Mouse (Mus musculus) left cerebral cortex, postnatal 10 days (tissue): ENCODE results near the gene Degs2. TPM values are rescaled to one million over a fixed set of nuclear protein-coding genes. Genes with fewer than 3 reads are reported as not detected.

Experiments used
- DNase-seq, 2 experiments: peaks; one replicate each; pipeline ENCODE4 v3.0.0; 2021 to 2022; ENCODE audit warnings: low spot score in 2 of 2, mixed read lengths in 1 of 2; ENCODE audit errors: extremely low spot score in 1 of 2
- intact Hi-C: fragments of 180-260 bp; cut with DNase I; formaldehyde crosslinking; loops from one replicate; pipeline ENCODE4 v1.15.1; 2025
- total RNA-seq, 2 experiments: library from RNA; stranded (reverse); gene quantifications; 2 replicates each; pipeline ENCODE4 v1.2.3; 2021

The Degs2 gene
- total RNA-seq, 2 experiments from 2014 or later, result 0.49 to 0.63 TPM

DNA sequence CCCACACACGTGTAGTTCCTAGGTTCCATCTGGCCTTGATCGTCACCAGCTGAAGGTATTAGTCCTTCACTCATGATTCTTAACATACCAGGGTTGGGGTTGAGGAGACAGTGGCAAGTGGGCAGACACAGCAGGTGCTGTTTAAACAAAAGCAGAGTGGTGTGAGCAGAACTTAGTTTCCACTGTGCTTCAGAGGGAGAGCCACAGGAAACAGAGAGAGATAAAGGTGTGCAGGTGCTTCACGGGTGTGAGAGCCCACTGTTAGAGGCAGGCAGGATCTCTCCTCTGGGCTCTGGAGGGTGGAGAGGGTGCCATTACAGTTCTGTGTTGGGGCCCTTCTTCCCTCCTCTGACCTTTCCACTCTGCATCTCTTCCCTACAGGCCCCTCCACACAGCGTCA lies 29.2 kb downstream of the Degs2 start:
- no peak for DNase-seq
- intact Hi-C loops, result no loop called here

DNA sequence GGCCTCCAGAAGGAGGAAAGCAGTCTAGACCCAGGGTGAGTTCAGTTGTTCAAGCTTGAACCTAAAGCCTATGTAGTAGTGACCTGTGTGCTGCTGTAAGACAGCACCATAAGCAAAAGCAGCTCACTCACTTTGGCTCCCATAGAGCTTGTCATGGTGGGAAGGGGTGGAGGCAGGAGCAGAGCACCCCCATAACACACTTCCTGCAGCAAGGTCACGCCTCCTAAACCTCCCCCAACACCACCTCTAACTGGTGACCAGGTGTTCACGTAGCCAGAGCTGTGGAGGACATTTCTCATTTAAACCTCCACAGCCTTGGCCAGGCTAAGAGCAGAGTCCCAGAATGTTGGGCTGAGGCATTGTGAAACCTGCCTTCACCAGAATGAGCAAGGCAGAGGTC lies 30.6 kb downstream of the Degs2 start:
- no peak for DNase-seq
- intact Hi-C loops, result no loop called here

DNA sequence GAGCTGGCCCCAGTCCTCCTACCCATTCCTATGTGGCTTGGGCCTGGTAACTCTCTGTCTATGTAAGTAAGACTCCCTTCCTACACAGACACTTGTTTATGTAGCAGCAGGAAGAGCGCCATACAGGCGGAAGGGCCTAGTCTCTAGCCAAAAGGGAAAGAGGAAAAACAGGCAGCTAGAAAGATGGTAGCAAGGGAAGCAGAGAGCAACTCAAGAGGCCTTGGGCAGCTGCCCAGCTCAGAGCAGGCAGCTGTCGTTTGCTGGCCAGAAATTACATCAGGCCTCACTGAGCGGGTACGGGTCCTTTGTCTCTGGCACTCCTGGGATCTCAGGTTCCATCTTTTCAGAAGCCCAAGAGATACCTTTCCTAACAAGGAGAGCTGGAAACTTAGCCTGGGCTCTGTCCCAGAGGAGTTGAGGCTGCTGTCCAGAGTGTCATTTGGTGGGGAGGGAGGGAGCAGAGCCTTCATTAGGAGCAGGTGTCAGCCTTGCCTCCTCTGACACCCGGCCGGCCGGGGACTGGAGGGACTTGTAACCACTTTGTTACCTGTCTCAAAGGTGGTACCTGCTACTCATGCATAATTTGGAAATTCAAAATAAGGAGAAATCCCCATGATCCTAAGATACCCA lies 33.4 kb downstream of the Degs2 start:
- intact Hi-C loops, result loop anchor here (5.0 kb wide), 1 partner anchor 111 kb away; no protein-coding TSS in a partner anchor
- no peak for DNase-seq

DNA sequence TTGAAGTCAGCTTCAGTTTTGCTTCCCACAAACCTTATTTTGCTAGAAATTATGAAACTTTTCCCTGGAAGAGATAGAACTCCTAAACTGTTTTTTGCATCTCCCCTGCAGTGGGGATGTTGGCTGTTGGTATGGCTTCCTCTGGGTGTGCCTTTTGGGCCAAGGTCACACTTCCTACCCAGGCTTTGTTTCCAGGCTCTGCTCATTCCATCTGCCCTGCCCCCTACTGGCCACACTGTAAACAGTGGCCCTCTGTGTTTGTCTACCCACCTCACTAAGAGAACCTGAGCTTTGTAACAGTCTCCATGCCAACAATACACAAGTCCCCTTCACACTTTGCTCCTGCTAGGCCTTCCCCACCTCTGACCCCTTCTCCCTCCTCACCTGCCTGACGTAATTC lies 44.8 kb downstream of the Degs2 start:
- DNase-seq, result peak in 1 of 2 experiments; percentile 63
- intact Hi-C loops, result loop anchor here (5.0 kb wide), 1 partner anchor 45 kb away; no protein-coding TSS in a partner anchor

DNA sequence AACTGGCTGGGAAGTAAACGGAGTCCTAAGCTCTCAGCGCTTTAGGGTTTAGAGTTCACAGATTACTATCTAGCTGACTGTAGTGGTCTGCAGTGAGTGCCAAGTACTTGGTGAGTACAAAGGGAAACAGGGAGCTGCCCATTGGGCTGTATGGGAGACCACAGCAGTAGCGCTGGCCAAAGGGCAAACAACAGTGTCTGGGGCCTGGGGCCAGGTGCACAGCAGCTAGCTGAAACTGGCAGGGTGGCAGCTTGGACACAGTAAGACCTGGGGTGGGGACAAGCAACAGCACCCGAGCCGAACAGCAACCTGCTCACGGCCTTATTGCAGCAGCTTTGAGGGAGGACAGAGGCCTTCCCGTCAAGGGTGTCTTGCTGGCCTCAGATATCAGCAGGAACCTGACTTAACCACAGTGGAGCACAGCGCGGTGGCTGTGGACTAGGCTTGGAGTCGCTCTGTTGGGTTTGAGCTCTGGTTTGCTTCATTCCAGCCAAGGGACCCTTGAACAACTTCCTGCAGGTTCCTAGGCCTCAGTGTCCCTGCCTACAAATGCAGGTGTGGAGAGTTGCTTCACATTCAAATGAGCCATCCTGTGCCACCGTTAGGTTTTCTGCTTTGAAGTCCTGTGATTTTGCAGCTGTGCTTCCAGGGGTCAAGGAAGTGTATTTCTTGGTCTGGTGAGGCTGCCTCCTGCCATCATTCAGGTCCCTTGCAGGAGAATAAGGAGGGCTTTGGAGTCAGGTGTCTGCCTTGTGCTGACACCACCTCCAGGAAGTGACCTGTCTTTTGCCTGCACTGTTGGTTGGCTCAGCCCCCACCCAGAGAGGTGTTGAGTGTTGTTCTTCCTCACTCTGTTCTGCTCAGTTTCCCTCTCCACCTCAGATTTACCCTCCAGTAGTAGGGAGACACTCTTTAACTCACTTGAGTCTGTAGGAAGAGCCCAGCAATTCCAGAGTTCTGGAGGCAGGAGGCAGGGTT lies 48.5 kb downstream of the Degs2 start:
- intact Hi-C loops, result no loop called here

DNA sequence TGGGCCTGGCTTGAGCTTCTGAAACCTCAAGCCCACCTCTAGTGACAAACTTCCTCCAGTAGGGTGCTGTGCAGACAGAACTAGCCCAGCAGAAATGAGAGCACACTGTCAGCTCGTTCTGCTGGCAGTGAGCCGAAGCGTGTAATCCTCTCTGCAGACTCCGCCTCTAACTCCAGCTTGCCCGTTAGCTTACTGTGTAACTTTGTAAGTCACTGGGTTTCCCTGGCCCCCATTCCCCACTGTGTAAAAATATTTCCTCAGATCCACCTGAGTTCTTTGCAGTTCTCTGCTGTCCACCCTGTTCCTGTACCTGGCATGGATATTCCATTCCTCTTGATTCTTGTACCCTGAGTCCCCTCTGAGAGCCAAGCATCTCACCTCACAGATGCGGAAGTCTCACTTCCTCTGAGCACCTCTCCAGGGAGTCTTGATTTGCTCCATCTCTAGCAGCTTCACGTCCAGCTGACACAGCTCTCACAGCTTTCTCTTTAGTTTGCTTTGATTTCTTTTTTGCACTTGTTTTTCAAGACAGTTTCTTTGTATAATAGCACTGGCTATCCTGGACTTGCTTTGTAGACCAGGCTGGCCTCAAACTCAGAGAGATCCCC lies 51.0 kb downstream of the Degs2 start:
- DNase-seq, result peak in 1 of 2 experiments; percentile 67
- intact Hi-C loops, result no loop called here

More for the DNA sequence above, 48.5 kb downstream of the Degs2 start:
- no peak for DNase-seq

DNA sequence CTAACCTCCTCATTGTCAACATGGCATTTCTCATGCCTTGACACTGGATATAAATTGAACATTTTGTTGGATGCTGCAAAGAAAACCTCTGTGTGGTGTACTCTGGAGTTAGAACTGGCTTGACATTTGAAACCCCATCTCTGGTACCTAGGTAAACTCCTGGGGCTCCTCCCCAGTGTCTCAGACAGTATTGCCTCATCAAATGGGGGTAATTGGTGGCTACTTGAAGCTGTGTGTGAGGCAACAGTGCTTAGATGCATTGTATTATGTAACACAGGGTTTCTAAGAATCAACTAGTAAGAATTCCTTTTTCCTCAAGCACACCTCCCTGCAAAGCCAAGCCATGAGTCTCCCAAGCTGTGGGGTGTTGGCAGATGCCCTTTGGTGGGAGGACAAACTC lies 54.3 kb downstream of the Degs2 start:
- intact Hi-C loops, result no loop called here
- no peak for DNase-seq

DNA sequence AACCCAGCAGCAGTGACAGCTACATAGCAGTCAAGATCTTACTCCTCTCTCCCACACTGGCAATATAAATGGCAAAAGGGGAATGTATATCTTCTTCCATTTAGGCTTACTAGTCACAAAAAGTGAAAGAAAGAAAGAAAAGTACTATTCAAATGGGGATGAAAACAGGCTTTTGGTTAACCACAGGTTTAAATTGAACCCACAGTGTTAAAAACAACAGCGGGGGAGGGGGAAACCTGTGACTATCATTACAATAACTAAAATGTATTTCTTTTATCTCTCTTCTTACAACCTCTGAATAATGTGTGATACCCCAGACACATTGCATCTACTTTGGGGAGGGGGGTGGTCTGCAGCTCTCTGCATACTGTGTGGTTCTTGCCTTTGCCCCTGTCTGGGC lies 55.9 kb downstream of the Degs2 start:
- intact Hi-C loops, result no loop called here
- no peak for DNase-seq

DNA sequence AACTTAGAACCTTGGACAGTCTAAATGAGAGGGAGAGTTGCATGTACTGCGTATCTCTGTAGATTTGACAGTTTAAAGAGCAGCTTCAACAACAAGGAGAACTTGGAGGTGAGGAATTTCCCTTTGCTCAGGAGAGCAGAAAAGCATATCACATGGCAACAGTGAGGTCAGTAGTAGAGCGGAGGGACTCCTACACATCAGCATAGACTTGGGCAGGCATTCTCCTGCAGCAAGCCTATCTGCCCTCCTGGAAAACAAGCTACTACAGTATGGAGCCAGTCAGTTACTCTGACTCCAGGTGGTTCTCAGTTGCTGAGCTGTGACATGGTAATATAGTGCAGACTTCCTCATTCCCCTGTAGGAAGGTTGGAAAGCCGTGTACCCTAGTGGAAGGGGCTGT lies 60.1 kb downstream of the Degs2 start:
- intact Hi-C loops, result no loop called here
- no peak for DNase-seq

DNA sequence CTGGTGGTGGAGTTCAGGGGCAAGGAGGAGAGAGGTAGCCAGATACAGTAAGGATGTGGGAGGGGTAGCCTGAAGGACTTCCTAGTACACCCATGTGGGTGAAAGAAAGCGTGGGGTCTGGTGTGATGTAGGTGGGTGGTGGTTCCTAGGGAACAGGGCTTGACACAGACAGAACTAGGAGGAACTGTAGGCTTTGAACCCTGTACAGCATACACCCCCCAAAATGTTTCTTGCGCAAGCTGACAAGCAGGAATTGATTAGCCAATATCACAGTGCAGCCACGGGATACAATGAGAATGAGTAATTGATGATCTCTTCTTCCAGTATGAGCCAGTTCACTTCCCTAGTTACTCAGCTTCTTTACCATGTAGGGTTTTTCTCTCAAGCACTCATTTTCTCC lies 63.0 kb downstream of the Degs2 start:
- no peak for DNase-seq
- intact Hi-C loops, result no loop called here

DNA sequence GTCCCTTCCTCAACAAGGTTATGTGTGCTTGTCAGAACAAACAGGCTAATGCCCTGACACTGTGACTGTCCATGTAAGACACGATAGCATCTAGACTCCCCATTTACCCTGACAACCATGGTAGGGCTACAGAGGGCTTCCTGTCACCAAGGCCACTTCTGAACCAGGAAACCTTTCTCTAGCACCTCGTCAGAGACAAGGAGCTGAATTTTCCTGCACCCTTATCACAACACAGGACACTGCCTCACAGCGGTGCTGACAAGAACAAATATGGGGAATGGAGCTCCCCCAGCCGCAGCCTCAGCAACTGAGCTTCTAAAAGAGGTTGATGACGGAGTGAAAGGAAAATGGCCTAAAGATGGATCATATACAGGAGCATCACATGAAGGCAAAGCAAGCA lies 64.7 kb downstream of the Degs2 start:
- intact Hi-C loops, result no loop called here
- DNase-seq, result no peak

DNA sequence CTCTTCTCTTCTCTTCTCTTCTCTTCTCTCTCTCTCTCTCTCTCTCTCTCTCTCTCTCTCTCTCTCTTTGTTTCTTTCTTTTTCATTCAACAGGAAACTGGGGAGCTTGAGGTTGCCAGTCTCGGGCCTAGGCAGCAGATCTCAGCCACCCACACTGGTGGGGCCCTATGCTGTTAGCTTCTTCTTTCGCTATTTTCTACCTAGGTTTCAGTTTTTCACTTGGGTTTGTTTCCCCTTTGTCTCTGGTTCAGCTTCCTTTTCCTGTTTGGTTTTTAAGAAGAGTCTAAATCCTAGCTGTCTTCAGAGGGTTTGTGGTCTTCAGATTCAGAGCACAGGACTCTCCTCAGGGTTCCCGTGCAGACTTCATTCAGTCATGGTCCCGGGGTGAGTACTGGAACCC lies 66.6 kb downstream of the Degs2 start:
- intact Hi-C loops, result no loop called here
- no peak for DNase-seq

DNA sequence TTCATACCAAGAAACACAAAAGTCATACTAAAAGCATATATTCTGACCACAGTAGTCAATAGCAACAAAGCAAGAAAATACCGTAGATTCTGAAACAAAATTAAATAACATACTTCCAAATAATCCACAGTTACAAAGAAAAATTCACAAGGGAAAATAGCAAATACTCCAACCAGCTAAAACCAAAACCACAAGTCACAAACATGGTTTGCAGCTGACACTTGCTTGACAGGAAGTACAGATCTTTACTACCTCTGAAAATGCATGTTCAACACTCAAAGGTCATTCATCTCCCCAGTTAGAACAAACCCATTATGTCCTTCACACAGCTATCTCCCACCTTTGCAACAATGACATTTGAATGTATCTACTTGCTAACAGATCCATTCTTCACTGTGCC lies 68.1 kb downstream of the Degs2 start:
- no peak for DNase-seq
- intact Hi-C loops, result no loop called here

DNA sequence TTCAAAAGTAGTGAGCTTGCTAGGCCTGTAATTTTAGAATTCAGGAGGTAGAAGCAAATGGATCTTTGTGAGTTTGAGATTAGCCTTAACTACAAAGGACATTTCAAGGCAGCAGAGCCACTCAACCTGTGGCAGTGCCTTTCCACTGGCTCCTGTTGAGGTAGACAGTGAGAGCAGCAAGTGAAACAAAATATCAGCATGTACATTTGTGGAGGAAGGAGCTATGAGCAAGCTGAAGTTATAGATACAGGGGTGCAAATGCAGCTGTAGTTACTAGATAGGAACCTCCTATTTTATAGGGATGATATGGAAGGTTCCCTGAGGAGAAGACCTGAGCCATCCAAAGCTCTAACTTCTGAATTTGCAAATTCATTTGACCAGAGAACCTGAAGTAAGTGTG lies 69.6 kb downstream of the Degs2 start:
- intact Hi-C loops, result no loop called here
- no peak for DNase-seq

DNA sequence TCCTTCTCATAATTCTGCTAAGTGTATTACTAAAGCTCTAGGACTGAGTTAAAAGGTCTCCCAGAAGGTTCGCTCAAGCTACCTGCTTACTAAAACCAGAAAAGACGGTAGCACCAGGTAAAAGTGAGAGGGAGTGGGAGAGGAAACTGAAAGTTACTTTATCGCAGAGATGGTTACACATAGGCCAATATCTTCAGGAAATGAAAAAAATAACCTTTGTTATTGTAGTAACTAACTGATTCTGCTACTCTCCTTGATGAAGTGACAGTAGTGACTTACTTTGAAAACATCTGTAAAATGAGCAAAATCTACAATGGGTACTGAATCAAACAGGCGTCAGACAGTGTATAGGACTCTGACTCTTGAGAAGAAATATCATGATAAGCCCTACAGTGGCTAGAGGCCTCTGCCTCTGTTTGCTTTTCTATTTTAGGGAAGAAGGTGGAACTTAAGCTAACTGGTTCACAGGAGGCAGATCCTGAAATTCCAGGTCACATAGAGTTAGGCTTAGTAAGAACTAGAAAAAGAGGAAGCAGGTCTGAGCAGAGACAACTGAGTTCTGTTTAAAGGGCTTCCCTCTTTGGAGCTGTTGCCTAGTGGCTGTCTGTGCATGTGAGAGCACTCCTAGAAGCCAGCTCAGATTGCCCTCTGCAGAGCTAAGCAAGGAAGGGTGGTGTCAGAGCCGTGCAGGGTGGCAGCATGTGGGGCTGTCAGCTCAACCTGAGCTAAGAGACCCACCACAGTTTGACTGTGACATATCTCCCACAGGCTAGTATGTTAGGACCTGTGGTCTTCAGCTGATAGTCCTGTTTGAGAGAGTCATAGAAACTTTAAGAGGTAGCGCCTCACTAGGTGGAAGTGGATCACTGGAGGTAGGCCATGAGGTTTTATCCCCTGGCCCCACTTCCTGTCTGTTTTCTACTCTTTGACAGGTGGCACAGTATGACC lies 71.1 kb downstream of the Degs2 start:
- DNase-seq, result no peak
- intact Hi-C loops, result no loop called here

DNA sequence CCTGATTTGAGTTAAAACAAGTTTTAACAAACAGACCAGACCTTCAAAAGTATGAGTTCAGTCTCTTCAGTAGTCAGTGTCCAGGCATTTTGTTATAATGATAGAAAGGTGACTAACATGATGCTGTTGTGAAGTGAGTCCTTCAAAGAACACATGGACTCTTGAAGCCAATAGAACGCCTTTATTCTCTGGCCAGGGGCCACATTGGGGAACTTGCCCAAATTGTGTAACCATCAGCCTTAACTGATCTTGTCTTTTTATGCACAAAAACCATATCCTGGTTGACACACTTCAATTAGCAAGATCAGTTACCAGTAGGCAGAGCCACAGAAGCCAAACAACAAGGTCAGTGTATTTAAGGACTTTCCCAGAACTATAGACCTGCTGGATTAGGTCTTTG lies 72.6 kb downstream of the Degs2 start:
- intact Hi-C loops, result no loop called here
- DNase-seq, result no peak
